Mouse (Mus musculus) heart, postnatal 0 days (tissue): ENCODE results near the gene Igf1r.

Experiments
- CTCF ChIP-seq: IDR thresholded peaks from 2 replicates; pipeline ENCODE4 v1.5.1; 2016; ENCODE audit warnings: antibody characterized with exemption, control low read depth, low read depth
- EP300 ChIP-seq: IDR thresholded peaks from 2 replicates; pipeline ENCODE4 v1.6.1; 2016; ENCODE audit warnings: antibody characterized with exemption, low read depth

GRCm38 (mm10) chr7:68100388-68100787, 147.8 kb downstream of the Igf1r start:
- no peak for TF ChIP-seq CTCF
- TF ChIP-seq EP300: no peak
